Mouse (Mus musculus): ENCODE data around the gene Snrnp70.

Gene Snrnp70

GRCm38 (mm10) chr7:45334605-45335004, 60.9 kb downstream of the Snrnp70 start:
- DNase-seq: no peak

- peak; percentile 93 for DNase-seq
These were observed 62.0 kb downstream of the Snrnp70 start, which contains the start of gene Trpm4 for GRCm38 (mm10) chr7:45333431-45333982. Gene Trpm4 (minus strand): TSS chr7:45333780.

GRCm38 (mm10) chr7:45332685-45333425, 62.7 kb downstream of the Snrnp70 start:
- DNase-seq: peak; percentile 56

GRCm38 (mm10) chr7:45331502-45331901, 64.0 kb downstream of the Snrnp70 start:
- no peak for DNase-seq

- no peak for DNase-seq
These were observed 66.6 kb downstream of the Snrnp70 start for GRCm38 (mm10) chr7:45328841-45329475.
